Mouse (Mus musculus) stomach, postnatal 0 days (tissue): ENCODE data around the gene Tbccd1.

ENCODE experiments used
- CTCF ChIP-seq: IDR thresholded peaks from 2 replicates; pipeline ENCODE4 v1.5.1; 2016; ENCODE audit warnings: antibody characterized with exemption, low read depth, mild to moderate bottlenecking, moderate library complexity
- EP300 ChIP-seq: optimal IDR thresholded peaks from 2 replicates; pipeline ENCODE3; 2016; ENCODE audit warnings: antibody characterized with exemption

DNA sequence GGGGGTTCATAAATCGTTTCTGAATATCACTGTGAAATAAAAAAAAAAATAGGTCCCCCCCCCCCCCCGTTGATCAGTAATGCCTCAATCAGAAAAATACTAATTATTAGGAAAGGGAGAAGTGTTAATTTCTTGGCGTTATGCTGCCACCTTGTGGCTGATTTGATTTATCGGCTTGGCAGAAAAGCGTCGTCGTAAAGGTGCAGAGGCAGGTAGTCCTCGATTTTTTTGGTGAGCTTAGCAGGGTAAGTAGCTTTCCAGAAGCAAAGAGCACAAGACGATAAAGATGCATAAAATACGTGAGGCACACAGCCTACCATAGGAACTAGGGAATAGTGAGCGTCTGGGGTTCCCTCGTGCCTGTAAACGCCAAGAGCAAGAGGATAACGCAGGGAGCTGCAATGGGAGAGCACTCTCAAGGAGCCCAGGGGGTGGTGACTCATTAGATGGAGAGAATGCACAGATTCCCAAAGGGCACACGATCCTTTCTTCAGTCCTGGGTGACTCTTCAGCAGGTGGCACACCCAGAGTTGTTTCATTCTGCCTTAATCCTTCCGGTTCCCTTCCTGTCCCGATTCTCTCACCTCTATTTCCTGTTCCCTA, 49.9 kb downstream of the Tbccd1 start:
- TF ChIP-seq CTCF (peak; percentile 83), EP300 (no peak)
